ENCODE assay signal across 27 mouse cellular contexts in the genomic region with DNA sequence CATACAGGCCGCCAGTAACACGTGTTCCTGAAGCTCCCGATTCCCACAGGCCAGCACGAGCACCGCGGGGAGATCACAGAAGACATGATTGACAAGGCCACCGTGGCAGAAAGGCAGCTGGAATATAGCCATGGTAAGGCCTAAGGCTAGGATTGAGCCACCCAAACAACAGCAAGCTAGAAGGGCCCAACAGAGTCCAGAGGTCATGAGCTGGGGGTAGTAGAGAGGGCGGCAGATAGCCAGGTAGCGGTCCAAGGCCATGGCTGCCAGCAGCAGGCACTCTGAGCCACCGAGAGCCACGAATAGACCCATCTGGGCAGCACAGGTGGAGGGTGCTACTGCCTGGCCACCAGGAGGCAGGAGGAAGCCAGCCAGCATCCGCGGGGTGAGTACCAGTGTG. TPM values are rescaled to one million over a fixed set of nuclear protein-coding genes. Genes with fewer than 3 reads are reported as not detected.
DNase-seq lines count a peak whose midpoint lies in the region; ATAC-seq and TF ChIP-seq lines count a peak whose summit lies in the region.
"Had no signal": no experiment of that assay in that cellular context is flagged by ENCODE, and none has a peak within 500 bp of the region (broad histone marks: within the 10 kb centered on the region; RNA-seq: fewer than 3 reads in every experiment).

No protein-coding gene starts in this region.

- H3K4me1 ChIP-seq in hindbrain, embryonic 10.5 days (replicated peaks), result no peaks in the 10 kb centered on the region
- H3K4me1 ChIP-seq in hindbrain, embryonic 11.5 days (replicated peaks; ENCODE audit: control insufficient read depth, insufficient read depth, low read length), result no peaks in the 10 kb centered on the region
- H3K4me1 ChIP-seq in liver, adult 2 months (ENCODE audit: control insufficient read depth, insufficient read depth, low read length), result no peaks in the 10 kb centered on the region
- H3K4me1 ChIP-seq in liver, postnatal 0 days (ENCODE audit: insufficient read depth), result no peaks in the 10 kb centered on the region
- H3K4me1 ChIP-seq in heart, adult 2 months (ENCODE audit: control insufficient read depth, insufficient read depth, low read length), result peaks cover 7% of the 10 kb centered on the region; the same call in 1 of the 2 replicates
- H3K4me1 ChIP-seq in hindbrain, embryonic 14.5 days (replicated peaks; ENCODE audit: control insufficient read depth, insufficient read depth, low read length), result no peaks in the 10 kb centered on the region
- H3K4me1 ChIP-seq: embryonic facial prominence, embryonic 12.5 days; forebrain, embryonic 15.5 days; limb, embryonic 12.5 days; lung, embryonic 15.5 days had no signal

- H3K36me3 ChIP-seq in hindbrain, embryonic 10.5 days, result no peaks in the 10 kb centered on the region
- H3K36me3 ChIP-seq in hindbrain, embryonic 11.5 days (ENCODE audit: control insufficient read depth, insufficient read depth, low read length), result no peaks in the 10 kb centered on the region
- H3K36me3 ChIP-seq in liver, adult 2 months (ENCODE audit: control insufficient read depth, insufficient read depth, low read length), result no peaks in the 10 kb centered on the region
- no peaks in the 10 kb centered on the region for H3K36me3 ChIP-seq in liver, postnatal 0 days (replicated peaks; ENCODE audit: insufficient read depth, low read length)
- H3K36me3 ChIP-seq in heart, adult 2 months (ENCODE audit: control insufficient read depth, insufficient read depth, low read length), result no peaks in the 10 kb centered on the region
- H3K36me3 ChIP-seq in hindbrain, embryonic 14.5 days (replicated peaks; ENCODE audit: control insufficient read depth, insufficient read depth), result no peaks in the 10 kb centered on the region
- H3K36me3 ChIP-seq: embryonic facial prominence, embryonic 12.5 days; forebrain, embryonic 15.5 days; heart, embryonic 12.5 days; limb, embryonic 12.5 days; lung, embryonic 15.5 days had no signal

- H3K4me3 ChIP-seq in hindbrain, embryonic 10.5 days, result peak overlapping the region; percentile 6; the same call in 1 of the 2 replicates
- H3K4me3 ChIP-seq in hindbrain, embryonic 11.5 days (ENCODE audit: low read depth, low read length), result no peak overlapping the region
- H3K4me3 ChIP-seq in liver, adult 2 months (ENCODE audit: insufficient read depth, low read depth, low read length), result no peak overlapping the region
- no peak overlapping the region for H3K4me3 ChIP-seq in liver, postnatal 0 days (ENCODE audit: low read depth, low read length)
- H3K4me3 ChIP-seq in heart, adult 2 months, result no peak overlapping the region
- no peak overlapping the region for H3K4me3 ChIP-seq in hindbrain, embryonic 14.5 days (replicated peaks; ENCODE audit: low read length)
- H3K4me3 ChIP-seq: embryonic facial prominence, embryonic 12.5 days; forebrain, embryonic 15.5 days; heart, embryonic 12.5 days; limb, embryonic 12.5 days; lung, embryonic 15.5 days had no signal

- H3K9me3 ChIP-seq in hindbrain, embryonic 10.5 days, result no peaks in the 10 kb centered on the region
- H3K9me3 ChIP-seq in hindbrain, embryonic 11.5 days (ENCODE audit: control insufficient read depth, low read length), result no peaks in the 10 kb centered on the region
- no peaks in the 10 kb centered on the region for H3K9me3 ChIP-seq in liver, postnatal 0 days (ENCODE audit: low read length)
- H3K9me3 ChIP-seq in hindbrain, embryonic 14.5 days (ENCODE audit: control insufficient read depth, low read length), result no peaks in the 10 kb centered on the region
- H3K9me3 ChIP-seq: embryonic facial prominence, embryonic 12.5 days; forebrain, embryonic 15.5 days; heart, embryonic 12.5 days; limb, embryonic 12.5 days; lung, embryonic 15.5 days had no signal

- intact Hi-C loops in heart, adult 2 months (cut with DNase I), result no loop called here

- H3K4me2 ChIP-seq in hindbrain, embryonic 11.5 days (replicated peaks; ENCODE audit: low read depth, low read length), result no peak overlapping the region
- no peak overlapping the region for H3K4me2 ChIP-seq in liver, postnatal 0 days (ENCODE audit: low read depth, low read length)
- H3K4me2 ChIP-seq in hindbrain, embryonic 14.5 days (replicated peaks), result no peak overlapping the region
- H3K4me2 ChIP-seq: embryonic facial prominence, embryonic 12.5 days; forebrain, embryonic 15.5 days; heart, embryonic 12.5 days; limb, embryonic 12.5 days; lung, embryonic 15.5 days had no signal

- no peak for ATAC-seq in hindbrain, embryonic 11.5 days (ENCODE audit: low FRiP score)
- ATAC-seq in liver, postnatal 0 days, result peak; percentile 87
- no peak for ATAC-seq in hindbrain, embryonic 14.5 days (ENCODE audit: low FRiP score)
- ATAC-seq: forebrain, embryonic 15.5 days; hindbrain, embryonic 16.5 days had no signal

- TF ChIP-seq POLR2A in liver, adult 2 months (IDR thresholded peaks at IDR 0.05; ENCODE audit: extremely low read depth, insufficient read depth, low read length), result no peak
- no peak for TF ChIP-seq POLR2A in heart, adult 2 months (IDR thresholded peaks at IDR 0.05; ENCODE audit: insufficient read depth, low read depth, low read length)

- H3K9ac ChIP-seq in hindbrain, embryonic 11.5 days (ENCODE audit: low read depth, low read length), result no peak overlapping the region
- no peak overlapping the region for H3K9ac ChIP-seq in liver, adult 2 months (ENCODE audit: low read depth, low read length)
- no peak overlapping the region for H3K9ac ChIP-seq in liver, postnatal 0 days (replicated peaks)
- H3K9ac ChIP-seq in heart, adult 2 months (ENCODE audit: low read depth, low read length), result no peak overlapping the region
- H3K9ac ChIP-seq in hindbrain, embryonic 14.5 days, result no peak overlapping the region
- H3K9ac ChIP-seq: embryonic facial prominence, embryonic 12.5 days; forebrain, embryonic 15.5 days; heart, embryonic 12.5 days; limb, embryonic 12.5 days; lung, embryonic 15.5 days had no signal

- no peaks in the 10 kb centered on the region for H3K79me2 ChIP-seq in liver, adult 2 months (ENCODE audit: control insufficient read depth, insufficient read depth, low read length)
- H3K79me2 ChIP-seq in heart, adult 2 months (replicated peaks; ENCODE audit: control insufficient read depth, insufficient read depth, low read length), result no peaks in the 10 kb centered on the region

- TF ChIP-seq CTCF in liver, adult 2 months (IDR thresholded peaks at IDR 0.05; ENCODE audit: low read depth, low read length), result peak; percentile 43
- peak; percentile 37 for TF ChIP-seq CTCF in liver, postnatal 0 days (IDR thresholded peaks at IDR 0.05; ENCODE audit: low read depth)
- TF ChIP-seq CTCF in heart, adult 2 months (IDR thresholded peaks at IDR 0.05), result no peak

- no peak for DNase-seq in hindbrain, embryonic 10.5 days (ENCODE audit: low spot score)
- DNase-seq in hindbrain, embryonic 11.5 days (ENCODE audit: low spot score), result no peak
- peak; percentile 40 for DNase-seq in ZHBTc4 (ENCODE audit: low read depth, low spot score)
- peak; percentile 78 for DNase-seq in liver, adult 2 months (ENCODE audit: extremely low read depth, low read depth, low spot score)
- DNase-seq in liver, postnatal 0 days, result peak; percentile 23
- DNase-seq in heart, adult 2 months, result no peak
- DNase-seq in gastrocnemius, postnatal 10 days, result no peak
- DNase-seq in hindbrain, embryonic 14.5 days (ENCODE audit: low spot score), result no peak
- DNase-seq: cerebellum, adult 9-10 months; gastrocnemius, postnatal 36 days; kidney, adult 8-10 months; kidney, postnatal 4 days; layer of hippocampus, adult 9-11 months; lung, postnatal 4 days; retina, postnatal 1 day; thymus, postnatal 14 days had no signal

- 89% methylated on average over 13 of the region's 13 CpGs for WGBS in hindbrain, embryonic 10.5 days
- 90% methylated on average over 13 of the region's 13 CpGs for WGBS in hindbrain, embryonic 11.5 days
- WGBS in liver, adult 2 months, result 38% methylated on average over 13 of the region's 13 CpGs
- 69% methylated on average over 13 of the region's 13 CpGs for WGBS in liver, postnatal 0 days (ENCODE audit: insufficient replicate concordance)
- WGBS in heart, adult 2 months, result 83% methylated on average over 13 of the region's 13 CpGs
- 90% methylated on average over 13 of the region's 13 CpGs for WGBS in hindbrain, embryonic 14.5 days

- H3K27ac ChIP-seq in hindbrain, embryonic 10.5 days, result no peak overlapping the region
- no peak overlapping the region for H3K27ac ChIP-seq in hindbrain, embryonic 11.5 days (ENCODE audit: low read depth, low read length)
- H3K27ac ChIP-seq in liver, adult 2 months (replicated peaks; ENCODE audit: insufficient read depth, low read depth, low read length), result no peak overlapping the region
- H3K27ac ChIP-seq in liver, postnatal 0 days (ENCODE audit: low read depth), result no peak overlapping the region
- no peak overlapping the region for H3K27ac ChIP-seq in heart, adult 2 months
- H3K27ac ChIP-seq in hindbrain, embryonic 14.5 days, result no peak overlapping the region
- H3K27ac ChIP-seq: embryonic facial prominence, embryonic 12.5 days; forebrain, embryonic 15.5 days; limb, embryonic 12.5 days; lung, embryonic 15.5 days had no signal

- H3K27me3 ChIP-seq in hindbrain, embryonic 10.5 days (ENCODE audit: insufficient read depth, poor library complexity, severe bottlenecking), result no peaks in the 10 kb centered on the region
- no peaks in the 10 kb centered on the region for H3K27me3 ChIP-seq in hindbrain, embryonic 11.5 days (ENCODE audit: control insufficient read depth, insufficient read depth, low read length)
- H3K27me3 ChIP-seq in liver, adult 2 months (ENCODE audit: control insufficient read depth, insufficient read depth, low read length), result no peaks in the 10 kb centered on the region
- no peaks in the 10 kb centered on the region for H3K27me3 ChIP-seq in liver, postnatal 0 days (ENCODE audit: insufficient read depth, low read length)
- no peaks in the 10 kb centered on the region for H3K27me3 ChIP-seq in heart, adult 2 months (ENCODE audit: control insufficient read depth, insufficient read depth, low read length)
- H3K27me3 ChIP-seq in hindbrain, embryonic 14.5 days (ENCODE audit: control insufficient read depth, insufficient read depth, low read length), result no peaks in the 10 kb centered on the region
- H3K27me3 ChIP-seq: embryonic facial prominence, embryonic 12.5 days; forebrain, embryonic 15.5 days; heart, embryonic 12.5 days; limb, embryonic 12.5 days; lung, embryonic 15.5 days had no signal

- TF ChIP-seq EP300 in liver, postnatal 0 days (IDR thresholded peaks at IDR 0.05; ENCODE audit: low read depth), result no peak
- no peak for TF ChIP-seq EP300 in heart, adult 2 months (IDR thresholded peaks at IDR 0.05; ENCODE audit: insufficient read depth, low read depth, low read length)

RNA-seq across cellular contexts. Expression of a gene that starts 9.8 kb away (rescaled TPM):
- polyA plus RNA-seq in hindbrain, embryonic 10.5 days (2016; fragmentation: Nextera tagmentation; extraction: Ambion mirVana), result 0.04 and 0.08 TPM in 2 replicates
- polyA plus RNA-seq in hindbrain, embryonic 11.5 days (2014; fragmentation: Nextera tagmentation; extraction: Ambion mirVana), result not detected in 2 replicates
- not detected in 2 replicates for total RNA-seq in liver, adult 2 months (2014; rRNA removed)
- not detected in 2 replicates for polyA plus RNA-seq in liver, adult 2 months (2012; rRNA removed)
- 0.11 TPM in 1 of 2 replicates, not detected in the other for polyA plus RNA-seq in liver, postnatal 0 days (2015; fragmentation: Nextera tagmentation; extraction: Ambion mirVana)
- total RNA-seq in heart, adult 2 months (2021), result not detected
- not detected in 2 replicates for polyA plus RNA-seq in heart, adult 2 months (2012; rRNA removed)
- not detected for total RNA-seq in gastrocnemius, postnatal 10 days (2021)
- 0.07 TPM in 1 of 2 replicates, not detected in the other for polyA plus RNA-seq in hindbrain, embryonic 14.5 days (2014; fragmentation: Nextera tagmentation; extraction: Ambion mirVana)
- total RNA-seq: gastrocnemius, postnatal 36 days; heart, postnatal 25 days had no signal
- polyA plus RNA-seq: C2C12; forebrain, embryonic 15.5 days; heart, embryonic 12.5 days; hindbrain, embryonic 16.5 days; limb, embryonic 12.5 days; lung, embryonic 15.5 days; neural tube, embryonic 11.5 days; testis, adult 2 months had no signal

RNA-seq across cellular contexts. Expression of a gene that starts 24.8 kb away (rescaled TPM):
- 44.2 and 44.3 TPM in 2 replicates for polyA plus RNA-seq in hindbrain, embryonic 10.5 days (2016; fragmentation: Nextera tagmentation; extraction: Ambion mirVana)
- 31.1 and 49.5 TPM in 2 replicates for polyA plus RNA-seq in hindbrain, embryonic 11.5 days (2014; fragmentation: Nextera tagmentation; extraction: Ambion mirVana)
- total RNA-seq in liver, adult 2 months (2014; rRNA removed), result 10.8 and 11.5 TPM in 2 replicates
- polyA plus RNA-seq in liver, adult 2 months (2012; rRNA removed), result 10.4 and 12.1 TPM in 2 replicates
- polyA plus RNA-seq in liver, postnatal 0 days (2015; fragmentation: Nextera tagmentation; extraction: Ambion mirVana), result 8.4 and 10.5 TPM in 2 replicates
- 10 to 100 TPM; 23.3 to 23.8 TPM for total RNA-seq in heart, adult 2 months (2021)
- 16.5 and 16.8 TPM in 2 replicates for polyA plus RNA-seq in heart, adult 2 months (2012; rRNA removed)
- 10 to 100 TPM; 22.1 to 25.9 TPM for total RNA-seq in gastrocnemius, postnatal 10 days (2021)
- 29.4 and 29.8 TPM in 2 replicates for polyA plus RNA-seq in hindbrain, embryonic 14.5 days (2014; fragmentation: Nextera tagmentation; extraction: Ambion mirVana)

RNA-seq across cellular contexts. Expression of a gene that starts 43.0 kb away (rescaled TPM):
- 13.3 and 13.7 TPM in 2 replicates for polyA plus RNA-seq in hindbrain, embryonic 10.5 days (2016; fragmentation: Nextera tagmentation; extraction: Ambion mirVana)
- 12.7 and 17.0 TPM in 2 replicates for polyA plus RNA-seq in hindbrain, embryonic 11.5 days (2014; fragmentation: Nextera tagmentation; extraction: Ambion mirVana)
- total RNA-seq in liver, adult 2 months (2014; rRNA removed), result 3.1 and 4.6 TPM in 2 replicates
- polyA plus RNA-seq in liver, adult 2 months (2012; rRNA removed), result 0.82 and 1.2 TPM in 2 replicates
- polyA plus RNA-seq in liver, postnatal 0 days (2015; fragmentation: Nextera tagmentation; extraction: Ambion mirVana), result 1.5 and 1.6 TPM in 2 replicates
- 1 to 10 TPM; 4.3 to 4.4 TPM for total RNA-seq in heart, adult 2 months (2021)
- 1.9 and 3.6 TPM in 2 replicates for polyA plus RNA-seq in heart, adult 2 months (2012; rRNA removed)
- 1 to 10 TPM; 6.9 to 8.6 TPM for total RNA-seq in gastrocnemius, postnatal 10 days (2021)
- polyA plus RNA-seq in hindbrain, embryonic 14.5 days (2014; fragmentation: Nextera tagmentation; extraction: Ambion mirVana), result 10.4 and 13.9 TPM in 2 replicates

RNA-seq across cellular contexts. Expression of a gene that starts 43.2 kb away (rescaled TPM):
- 0.07 TPM in 1 of 2 replicates, not detected in the other for polyA plus RNA-seq in hindbrain, embryonic 10.5 days (2016; fragmentation: Nextera tagmentation; extraction: Ambion mirVana)
- polyA plus RNA-seq in hindbrain, embryonic 11.5 days (2014; fragmentation: Nextera tagmentation; extraction: Ambion mirVana), result not detected in 2 replicates
- total RNA-seq in liver, adult 2 months (2014; rRNA removed), result not detected in 2 replicates
- not detected in 2 replicates for polyA plus RNA-seq in liver, adult 2 months (2012; rRNA removed)
- polyA plus RNA-seq in liver, postnatal 0 days (2015; fragmentation: Nextera tagmentation; extraction: Ambion mirVana), result not detected in 2 replicates
- total RNA-seq in heart, adult 2 months (2021), result not detected
- not detected in 2 replicates for polyA plus RNA-seq in heart, adult 2 months (2012; rRNA removed)
- total RNA-seq in gastrocnemius, postnatal 10 days (2021), result not detected
- not detected in 2 replicates for polyA plus RNA-seq in hindbrain, embryonic 14.5 days (2014; fragmentation: Nextera tagmentation; extraction: Ambion mirVana)
- total RNA-seq: common myeloid progenitor, adult 5-6 weeks; gastrocnemius, postnatal 36 days; heart, postnatal 25 days had no signal
- polyA plus RNA-seq: C2C12; embryonic facial prominence, embryonic 12.5 days; forebrain, embryonic 15.5 days; heart, embryonic 12.5 days; hindbrain, embryonic 16.5 days; limb, embryonic 12.5 days; lung, embryonic 15.5 days; neural tube, embryonic 11.5 days had no signal

Comparison
In these comparisons a context has a peak if more than half of its experiments do, and no peak if none do; other contexts are left out.
1. DNase-seq: peak in ZHBTc4 (single experiment), liver, adult 2 months (single experiment) and liver, postnatal 0 days (single experiment); none in hindbrain, embryonic 10.5 days (single experiment), hindbrain, embryonic 11.5 days (single experiment), heart, adult 2 months (0 of 2), gastrocnemius, postnatal 10 days (single experiment) and hindbrain, embryonic 14.5 days (single experiment).